Mouse (Mus musculus) ZHBTc4 (cell line): Measurements from ENCODE around the gene Adm.
"Not testable (repeated sequence)": the region's sequence is repeated elsewhere in the genome, so short reads cannot be mapped to it uniquely, and the experiment has no call there.

Experiments
- DNase-seq: peaks from one replicate; pipeline ENCODE4 v3.0.0-alpha.2; 2011; ENCODE audit warnings: low read depth, low spot score

Adm gene

GRCm38 (mm10) chr7:110628611-110629354 lies 1.3 kb downstream of the Adm start:
- peak; percentile 74 for DNase-seq

GRCm38 (mm10) chr7:110629892-110630666 lies 2.6 kb downstream of the Adm start:
- peak; percentile 92 for DNase-seq

GRCm38 (mm10) chr7:110631136-110631888 lies 3.9 kb downstream of the Adm start:
- DNase-seq, result peak; percentile 48

GRCm38 (mm10) chr7:110635929-110636328 lies 8.5 kb downstream of the Adm start:
- no peak for DNase-seq

- no peak for DNase-seq
These were observed 9.1 kb downstream of the Adm start for GRCm38 (mm10) chr7:110636559-110636958.

- DNase-seq, result peak; percentile 41
These were observed 11.0 kb downstream of the Adm start for GRCm38 (mm10) chr7:110638305-110639110.

- DNase-seq, result no peak
These were observed 11.9 kb downstream of the Adm start for GRCm38 (mm10) chr7:110639291-110639915.

GRCm38 (mm10) chr7:110639958-110640357 lies 12.5 kb downstream of the Adm start:
- not testable (repeated sequence) for DNase-seq

- peak; percentile 86 for DNase-seq
These were observed 17.9 kb downstream of the Adm start for GRCm38 (mm10) chr7:110645311-110645710.

- DNase-seq, result no peak
These were observed 18.4 kb downstream of the Adm start for GRCm38 (mm10) chr7:110645859-110646258.

GRCm38 (mm10) chr7:110646611-110647407 lies 19.3 kb downstream of the Adm start:
- DNase-seq, result no peak

GRCm38 (mm10) chr7:110647559-110648454 lies 20.3 kb downstream of the Adm start:
- no peak for DNase-seq

GRCm38 (mm10) chr7:110648455-110649085 lies 21.1 kb downstream of the Adm start:
- DNase-seq, result peak; percentile 38

GRCm38 (mm10) chr7:110649133-110649987 lies 21.9 kb downstream of the Adm start:
- DNase-seq, result no peak

- DNase-seq, result no peak
These were observed 23.0 kb downstream of the Adm start for GRCm38 (mm10) chr7:110650491-110650890.

GRCm38 (mm10) chr7:110651091-110651490 lies 23.6 kb downstream of the Adm start:
- no peak for DNase-seq

- no peak for DNase-seq
These were observed 27.8 kb downstream of the Adm start for GRCm38 (mm10) chr7:110655230-110655629.

GRCm38 (mm10) chr7:110655966-110656365 lies 28.5 kb downstream of the Adm start:
- DNase-seq, result no peak
